Mouse (Mus musculus): ENCODE measurements around the gene Olfr683.
"Not testable (repeated sequence)": the region's sequence is repeated elsewhere in the genome, so short reads cannot be mapped to it uniquely, and the experiment has no call there.

Gene Olfr683

GRCm38 (mm10) chr7:105146912-105147311 lies at the start of gene Olfr683:
Gene Olfr683, minus strand, starts transcription at chr7:105147012.
- DNase-seq (ENCODE audit: low spot score), result no peak

DNA sequence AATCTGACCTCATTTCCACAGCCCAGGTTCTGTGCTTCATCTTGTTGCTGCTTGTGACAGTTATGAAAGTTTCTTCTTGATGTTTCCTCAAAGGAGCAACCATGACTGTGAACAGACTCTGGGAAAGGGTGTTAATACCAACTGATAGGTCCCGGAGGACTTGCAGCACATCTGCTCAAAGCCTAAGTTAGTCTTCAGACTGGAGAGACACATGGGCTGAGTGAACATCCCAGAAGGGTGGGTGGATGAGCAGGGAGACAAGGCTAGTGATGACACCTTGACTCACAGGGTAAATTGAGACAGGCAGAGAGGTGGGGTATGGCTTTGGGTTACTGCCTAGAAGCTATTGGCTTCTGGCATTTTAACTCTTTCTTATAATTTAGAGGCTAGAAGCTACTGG lies 39.1 kb upstream of the Olfr683 start, which contains the start of gene Olfr685:
Gene Olfr685, minus strand, starts transcription at position 101 of the 400 bp plus-strand sequence.
- no peak for DNase-seq (ENCODE audit: low spot score)

GRCm38 (mm10) chr7:105170773-105171172 lies 24.0 kb upstream of the Olfr683 start:
- no peak for DNase-seq (ENCODE audit: low spot score)

DNA sequence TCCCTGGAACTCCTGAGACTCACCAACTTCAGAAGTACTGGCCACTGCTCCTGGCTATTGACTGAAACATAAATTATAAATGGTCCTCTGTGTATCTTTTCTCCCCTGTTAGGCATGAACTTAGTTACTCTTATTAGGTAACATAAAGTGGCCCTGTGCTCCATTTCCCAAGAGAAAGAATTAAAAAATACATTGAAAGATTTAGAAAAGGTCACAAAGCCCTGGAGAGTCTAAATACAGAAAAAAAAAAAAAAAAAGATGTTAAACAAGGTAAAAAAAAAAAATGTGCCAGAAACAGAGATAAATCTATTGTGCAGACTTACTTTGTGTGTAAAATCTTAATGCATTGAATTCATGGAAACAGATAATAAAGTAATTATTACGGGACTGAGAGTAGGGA lies 16.7 kb upstream of the Olfr683 start, which contains the start of gene Olfr684:
Gene Olfr684, minus strand, starts transcription at position 101 of the 400 bp plus-strand sequence.
- DNase-seq (ENCODE audit: low spot score), result no peak

DNA sequence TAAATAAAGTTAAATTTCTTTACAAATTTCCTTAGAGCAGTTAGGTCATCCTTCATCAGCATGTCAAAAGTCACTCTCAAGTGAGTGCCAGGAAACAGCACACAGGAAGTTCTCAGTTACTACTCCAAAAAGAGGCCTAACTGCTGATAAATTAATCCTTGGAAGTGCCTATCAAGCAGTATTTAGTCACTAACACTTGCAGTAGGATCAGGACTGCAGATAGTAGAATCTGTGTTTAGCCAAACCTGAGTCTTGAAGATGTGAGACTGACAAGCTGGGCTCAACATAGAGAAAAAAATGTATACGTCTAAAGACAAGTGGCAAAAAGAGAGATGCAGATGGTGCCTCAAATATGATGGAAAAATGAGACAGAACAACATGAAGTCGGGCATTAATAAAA lies 5.5 kb downstream of the Olfr683 start:
- no peak for DNase-seq (ENCODE audit: low spot score)

- DNase-seq (ENCODE audit: low spot score), result no peak
Observed at GRCm38 (mm10) chr7:105116536-105116935, 30.3 kb downstream of the Olfr683 start, which contains the start of gene Olfr681. Gene Olfr681, plus strand, starts transcription at chr7:105116836.

- not testable (repeated sequence) for DNase-seq (ENCODE audit: low spot score)
Observed at GRCm38 (mm10) chr7:105092717-105093116, 54.1 kb downstream of the Olfr683 start, which contains the start of gene Olfr680-ps1. Gene Olfr680-ps1, minus strand, starts transcription at chr7:105092817.

All from testis, postnatal 14 days (tissue).